Mouse (Mus musculus) gonadal fat pad, adult 2 months (tissue): ENCODE results near the gene Fam107a. TPM values are rescaled to one million over a fixed set of nuclear protein-coding genes. Genes with fewer than 3 reads are reported as not detected.

ENCODE experiments used
- DNase-seq: peaks from one replicate; pipeline ENCODE4 v3.0.0-alpha.2; 2012; ENCODE audit warnings: low read depth
- polyA plus RNA-seq: library from polyadenylated mRNA; depleted of rRNA; stranded (reverse); fragments of >200 nt; gene quantifications from 2 replicates; pipeline ENCODE4 v1.2.3, GENCODE M21; 2012; rRNA removed

Fam107a gene
- polyA plus RNA-seq, 1 experiment: 3.5 TPM

DNA sequence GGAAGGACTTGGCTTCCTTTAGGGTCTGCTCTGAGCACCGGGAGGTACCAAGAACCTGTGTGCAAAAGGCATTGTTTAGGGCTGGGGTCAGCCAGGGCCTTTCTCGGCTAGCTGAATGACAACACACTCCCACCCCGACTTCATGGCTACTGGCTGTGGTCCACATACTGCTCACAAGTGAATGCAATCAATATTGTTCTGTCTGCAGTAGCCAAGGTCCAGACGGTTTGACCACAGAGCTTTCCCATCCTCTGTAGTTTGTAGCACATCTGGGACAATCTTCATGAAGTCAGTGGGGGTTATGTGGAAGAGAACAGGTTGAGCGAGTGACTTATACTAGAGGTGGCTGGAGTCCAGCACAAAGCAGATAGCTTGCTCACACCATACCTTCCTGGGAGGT, 60.9 kb downstream of the Fam107a start:
- DNase-seq: no peak

DNA sequence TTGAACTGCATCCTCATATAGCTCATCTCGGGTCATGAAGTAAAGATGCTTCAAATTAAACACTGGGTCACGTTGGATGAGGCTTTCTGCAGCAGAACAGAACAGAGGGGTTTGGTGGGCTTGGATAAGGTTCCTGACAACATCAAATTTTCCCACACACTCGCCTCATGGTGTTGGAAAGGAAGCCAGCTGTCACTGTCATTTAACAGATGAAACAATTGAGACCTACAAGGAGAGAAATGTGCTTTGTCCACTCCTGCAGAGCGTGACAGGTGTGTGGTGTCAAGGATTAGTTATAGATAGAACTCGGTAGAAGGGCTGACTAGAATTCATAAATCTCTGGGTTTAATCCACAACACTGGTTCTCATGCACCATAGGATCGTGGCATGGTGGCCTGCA, 61.8 kb downstream of the Fam107a start:
- no peak for DNase-seq

DNA sequence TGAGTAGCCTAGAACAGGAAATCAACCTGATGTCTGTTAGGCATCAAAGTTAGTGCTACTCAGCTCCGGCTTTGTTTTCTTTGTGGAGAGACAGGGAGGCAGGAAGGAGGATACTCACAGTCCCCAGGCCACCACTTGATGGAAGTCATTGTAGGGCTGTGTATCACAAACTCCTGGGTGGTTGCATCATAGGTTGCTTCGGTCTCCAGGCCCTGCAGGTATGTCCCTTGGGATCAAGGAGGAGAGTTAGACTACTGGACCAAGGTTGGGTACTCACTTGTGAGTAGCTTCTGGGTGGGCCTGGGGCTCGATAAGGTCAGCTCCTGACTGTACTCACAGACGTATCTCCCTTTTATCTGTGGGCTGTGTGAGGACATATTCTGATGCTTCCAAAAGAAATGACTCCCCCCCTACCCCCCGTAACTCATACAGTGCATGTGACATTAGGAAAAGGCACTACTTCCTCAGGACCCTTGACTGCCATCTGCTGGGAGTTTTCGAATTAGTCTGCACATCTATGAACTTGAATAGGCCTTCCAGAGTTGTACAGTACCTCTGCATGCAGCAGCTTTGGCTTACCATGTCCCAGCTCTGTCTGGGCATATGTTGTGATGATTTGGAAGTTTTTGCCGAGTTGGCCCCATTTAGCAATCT, 62.6 kb downstream of the Fam107a start:
- DNase-seq: no peak

DNA sequence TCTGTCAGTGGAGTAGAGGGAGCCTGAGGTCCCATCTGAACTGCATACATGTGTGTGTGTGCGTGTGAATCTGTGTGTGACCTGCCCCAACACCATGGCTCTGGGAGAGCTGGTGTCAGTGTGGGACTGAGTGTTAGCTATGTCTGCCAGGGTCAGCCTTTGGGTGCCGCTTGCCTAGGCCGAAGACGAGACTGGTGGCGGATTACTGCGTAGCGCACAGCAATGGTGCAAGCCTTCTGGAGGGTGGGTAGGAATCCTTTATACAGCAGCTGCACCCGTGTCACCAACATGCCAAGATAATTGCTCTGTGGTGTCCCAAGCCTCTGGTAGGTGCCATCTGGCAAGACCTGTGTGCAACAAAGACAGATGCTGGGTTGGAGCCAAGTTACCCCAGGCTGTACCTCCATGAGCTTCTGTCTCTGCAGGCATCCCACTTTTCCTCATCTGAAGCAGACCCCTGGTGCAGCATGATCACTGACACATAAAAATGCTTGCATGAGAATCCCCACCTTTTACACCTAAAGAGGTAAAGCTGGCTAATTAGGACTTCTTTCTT, 66.4 kb downstream of the Fam107a start:
- DNase-seq: no peak

DNA sequence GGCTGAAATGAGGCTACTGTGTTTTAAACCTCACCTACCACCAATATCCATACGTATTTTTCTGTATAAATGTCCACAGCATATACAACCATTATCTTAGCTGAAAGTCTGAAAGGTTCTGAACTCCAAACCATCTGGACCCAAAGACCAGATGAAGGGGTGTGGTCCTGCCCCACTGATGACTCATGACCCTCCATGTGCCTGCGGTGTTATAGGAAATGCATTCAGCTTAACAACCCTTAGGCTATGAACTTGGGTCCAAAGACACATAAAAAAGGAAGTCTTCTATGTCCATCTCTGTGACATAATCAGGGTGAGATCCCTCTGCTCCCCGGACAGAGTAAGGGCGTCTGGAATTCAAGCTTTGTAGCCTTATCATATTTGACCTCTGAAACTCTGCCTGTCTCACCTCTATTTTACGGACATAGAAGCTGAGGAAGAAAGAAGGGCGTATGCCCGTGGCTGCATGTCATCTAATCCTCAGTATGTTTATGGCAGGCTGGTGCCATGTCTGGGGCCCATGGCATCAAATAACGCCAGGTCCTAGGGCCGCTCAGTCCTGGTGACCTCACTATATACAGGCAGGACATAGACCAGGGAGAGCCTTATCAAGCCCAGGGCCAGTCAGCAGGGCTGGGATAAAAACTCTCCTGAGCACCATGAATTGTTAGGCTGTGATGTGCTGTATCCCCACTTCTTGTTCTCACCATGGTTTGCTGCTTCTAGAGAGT, 67.5 kb downstream of the Fam107a start:
- no peak for DNase-seq

DNA sequence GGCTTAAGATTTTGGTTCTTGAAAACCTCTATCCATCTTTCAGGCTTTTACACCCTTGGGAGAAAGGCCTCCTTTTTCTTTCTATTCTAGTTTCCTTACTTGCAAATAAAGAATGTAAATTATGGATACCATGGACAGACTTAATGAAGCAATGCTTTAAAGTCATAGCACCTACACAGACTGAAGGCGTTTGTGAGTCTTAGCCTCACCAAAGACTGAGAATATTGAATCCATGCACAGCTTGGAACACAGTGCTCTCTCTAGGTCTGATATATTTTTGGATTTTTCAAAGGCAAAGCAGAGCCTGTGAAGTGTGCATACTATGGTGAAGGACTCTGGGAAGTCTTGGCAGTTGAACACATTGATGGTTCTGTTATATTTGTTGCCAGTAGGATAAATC, 68.6 kb downstream of the Fam107a start:
- no peak for DNase-seq

DNA sequence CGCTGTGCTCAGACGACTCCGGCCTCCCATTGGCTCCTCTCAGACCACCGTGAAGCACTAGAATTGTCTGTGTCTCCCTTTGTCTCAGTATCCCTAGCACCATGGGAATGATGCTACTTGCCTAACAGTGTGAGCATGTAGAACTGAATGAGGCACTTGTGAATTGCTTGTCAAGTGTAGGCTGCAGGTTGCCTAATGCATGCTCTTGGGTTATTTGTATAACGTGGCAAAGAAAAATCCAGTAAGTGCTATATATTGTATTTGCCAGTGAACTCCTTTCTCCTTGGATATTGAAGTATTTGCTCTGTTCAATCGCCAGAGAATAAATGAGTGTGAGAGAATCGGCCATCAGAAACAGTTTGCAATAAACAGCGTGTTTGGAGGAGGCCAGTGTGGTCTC, 70.9 kb downstream of the Fam107a start:
- DNase-seq: no peak

Other genes with a start within 250 kb of the Fam107a start
- gene Rpp14, start 237.7 kb downstream of the Fam107a start, polyA plus RNA-seq: 7.9 and 9.3 TPM in 2 replicates
- 23.3 and 24.0 TPM in 2 replicates for gene Pxk, start 219.8 kb downstream of the Fam107a start, polyA plus RNA-seq
- 81.0 and 109 TPM in 2 replicates for gene Pdhb, start 145.0 kb downstream of the Fam107a start, polyA plus RNA-seq
- 9.7 and 13.3 TPM in 2 replicates for gene Kctd6, start 103.9 kb downstream of the Fam107a start, polyA plus RNA-seq
- gene Acox2, start 58.7 kb downstream of the Fam107a start, polyA plus RNA-seq: 1.1 and 1.3 TPM in 2 replicates
- gene Oit1, start 60.7 kb upstream of the Fam107a start, polyA plus RNA-seq: 0.72 and 0.76 TPM in 2 replicates